Mouse (Mus musculus) thymus, postnatal 14 days (tissue): Measurements from ENCODE around the gene Med28.

Experiments used
- DNase-seq: peaks from one replicate; pipeline ENCODE4 v3.0.0; 2021

Gene Med28

DNA sequence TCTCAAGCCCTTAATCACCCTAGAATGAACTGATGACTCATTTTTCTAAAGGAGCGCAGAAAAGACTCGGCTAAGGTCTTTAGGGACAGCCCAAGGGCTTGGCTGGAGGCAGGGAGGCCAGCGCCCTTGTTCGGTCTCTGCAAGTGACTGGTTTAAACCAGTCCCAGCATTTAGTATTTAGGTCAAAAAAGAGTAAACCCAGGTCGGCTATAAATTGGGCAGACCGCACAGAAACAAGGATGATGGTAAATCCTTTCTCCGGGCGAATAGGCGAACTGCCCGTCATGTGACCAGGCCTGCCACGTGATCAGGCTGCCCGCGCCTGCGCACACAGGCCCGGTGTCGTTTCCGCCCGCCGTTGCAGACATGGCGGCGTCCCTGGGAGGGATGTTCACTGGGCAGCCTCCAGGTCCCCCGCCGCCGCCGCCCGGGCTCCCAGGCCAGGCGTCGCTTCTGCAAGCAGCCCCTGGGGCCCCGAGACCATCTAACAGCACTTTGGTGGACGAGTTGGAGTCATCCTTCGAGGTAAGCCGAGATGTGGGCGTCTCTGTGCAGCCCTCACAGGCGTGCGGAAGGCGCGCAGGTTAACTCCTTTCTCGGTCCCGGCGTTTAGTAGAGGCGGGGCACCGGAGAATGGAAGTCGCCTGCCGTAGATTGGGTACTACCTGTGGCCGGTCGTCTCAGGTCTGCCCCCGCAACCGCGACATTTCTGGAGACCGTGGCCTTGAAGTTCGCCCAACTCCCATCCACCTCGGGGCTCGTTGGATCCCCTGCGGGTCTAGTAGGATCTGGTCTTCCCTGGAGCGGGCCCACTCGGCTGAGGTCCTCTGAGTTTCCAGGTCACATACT, at the start of gene Med28:
Gene Med28, plus strand, starts transcription at position 270 of the 849 bp plus-strand sequence.
- peak; percentile 94 for DNase-seq

DNA sequence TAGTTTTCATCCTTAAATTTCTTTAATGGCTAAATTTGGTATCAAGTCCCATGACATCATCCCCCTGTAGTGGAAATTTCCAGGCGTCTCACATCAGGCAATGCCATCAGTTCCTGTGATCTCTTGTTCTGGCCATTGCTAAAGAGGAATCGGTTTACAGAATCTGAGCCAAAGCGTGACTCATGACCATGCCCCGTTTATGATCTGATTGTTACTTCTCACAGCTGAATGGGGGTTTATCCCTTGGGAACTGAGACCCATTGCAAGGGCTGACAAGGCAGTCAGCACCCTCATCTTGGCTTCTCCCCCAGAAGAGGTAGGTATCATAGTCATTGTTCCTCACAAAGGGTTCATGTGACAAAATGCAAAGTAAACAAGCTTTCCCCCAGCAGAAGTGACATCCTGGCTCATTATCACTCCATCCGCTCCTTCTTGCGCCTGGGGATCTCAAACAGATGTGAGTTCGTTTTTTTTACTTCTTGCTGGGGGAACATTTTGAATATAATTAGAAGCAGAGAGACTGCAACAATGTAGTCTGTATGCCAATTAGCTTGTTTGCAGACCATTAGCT, 47.1 kb upstream of the Med28 start:
- DNase-seq, result no peak

DNA sequence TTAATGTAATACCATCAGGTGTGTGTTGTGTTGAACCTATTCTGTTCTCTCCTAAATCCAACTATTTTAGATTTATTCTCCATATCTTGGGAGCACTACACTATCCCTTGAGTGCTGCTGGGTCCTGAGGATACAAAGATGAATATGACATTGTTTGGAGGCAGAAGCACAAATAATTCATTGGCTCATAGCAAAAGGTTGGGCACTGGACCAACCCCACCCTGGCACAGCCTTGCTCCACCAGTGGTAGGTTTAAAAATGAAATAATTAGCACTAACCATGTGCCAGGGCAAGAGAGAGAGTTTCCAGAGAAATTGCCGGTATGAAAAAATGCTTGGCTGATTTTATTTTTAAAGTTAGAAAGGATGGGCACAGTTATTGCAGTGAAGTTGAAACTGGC, 46.5 kb upstream of the Med28 start:
- no peak for DNase-seq

DNA sequence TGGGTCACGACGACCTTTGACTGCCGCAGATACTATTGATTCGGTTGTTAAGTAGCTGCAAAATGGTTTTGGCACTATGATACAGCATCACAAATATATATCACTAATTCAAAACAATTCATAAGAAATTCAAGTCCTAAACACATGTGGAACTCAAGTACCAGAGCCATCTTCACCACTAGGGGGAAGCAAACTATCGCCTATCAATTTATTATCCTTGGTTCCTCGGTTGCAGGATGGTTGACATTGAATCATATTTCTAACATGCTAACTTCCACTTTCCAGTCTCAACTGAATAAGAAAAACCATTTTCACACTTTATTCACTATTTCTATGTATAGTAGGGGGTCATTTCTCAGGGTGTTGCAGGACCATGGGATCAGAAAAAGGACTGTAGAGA, 45.8 kb upstream of the Med28 start:
- DNase-seq, result peak; percentile 57

DNA sequence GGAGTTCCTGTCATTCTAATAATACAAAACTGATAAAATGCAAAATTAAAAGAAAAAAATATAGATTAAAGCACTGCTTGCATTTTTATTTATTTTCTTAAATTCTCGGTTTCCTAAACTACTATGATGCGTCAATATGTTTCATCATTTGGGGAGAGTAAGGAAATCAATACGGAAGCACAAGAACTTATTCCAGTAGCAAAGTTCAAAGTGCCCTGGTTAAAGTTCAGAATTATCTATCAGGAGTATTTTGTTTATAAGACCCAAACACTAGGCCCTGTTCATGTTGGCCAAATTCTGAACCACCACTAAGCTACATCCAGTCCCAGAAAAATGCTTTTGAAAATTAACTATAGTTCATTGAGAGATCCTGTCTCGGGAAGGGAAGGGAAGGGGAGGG, 45.3 kb upstream of the Med28 start:
- DNase-seq, result no peak

- no peak for DNase-seq
These were observed 44.3 kb upstream of the Med28 start for GRCm38 (mm10) chr5:45475771-45476170.

DNA sequence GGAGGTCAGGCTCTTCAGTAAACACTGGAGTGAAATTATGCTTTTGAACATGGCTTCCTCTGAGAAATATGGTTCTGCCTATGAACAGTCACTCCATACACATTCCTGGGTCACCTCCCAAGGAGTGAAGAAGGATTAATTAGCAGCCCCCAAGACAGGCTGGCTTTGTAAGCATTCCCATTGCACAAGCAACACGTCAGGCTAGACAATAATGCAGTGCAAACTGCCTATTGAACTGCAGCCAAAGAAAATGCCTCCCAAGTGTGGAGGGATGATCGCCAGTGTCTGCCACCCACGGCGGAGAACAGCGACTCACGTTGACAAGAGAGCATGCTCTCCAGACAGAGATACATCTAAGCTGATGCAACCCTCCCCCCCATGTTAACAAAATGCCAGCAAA, 43.7 kb upstream of the Med28 start:
- no peak for DNase-seq

- no peak for DNase-seq
These were observed 42.4 kb upstream of the Med28 start for GRCm38 (mm10) chr5:45477601-45478000.

- no peak for DNase-seq
These were observed 40.0 kb upstream of the Med28 start for GRCm38 (mm10) chr5:45480066-45480465.

DNA sequence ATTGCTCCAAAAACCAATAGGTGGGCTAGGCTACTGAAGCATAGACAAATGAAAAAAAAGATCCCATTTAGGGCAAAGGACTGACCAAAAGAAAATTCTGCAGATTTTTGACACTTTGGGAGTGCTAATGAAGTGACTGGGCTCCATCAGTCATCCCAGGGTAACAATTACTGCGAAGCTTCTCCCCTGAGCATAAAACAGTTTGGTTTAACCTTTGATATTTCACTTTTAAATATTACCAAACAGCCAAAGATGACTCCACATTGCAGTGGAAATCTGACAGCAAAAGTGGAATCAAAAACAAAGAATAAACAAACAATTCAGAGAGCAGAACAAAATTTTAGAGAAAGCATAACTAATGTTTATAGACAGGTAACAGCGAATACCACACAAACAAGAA, 38.9 kb upstream of the Med28 start:
- DNase-seq, result no peak

GRCm38 (mm10) chr5:45482607-45483006, 37.4 kb upstream of the Med28 start:
- no peak for DNase-seq

DNA sequence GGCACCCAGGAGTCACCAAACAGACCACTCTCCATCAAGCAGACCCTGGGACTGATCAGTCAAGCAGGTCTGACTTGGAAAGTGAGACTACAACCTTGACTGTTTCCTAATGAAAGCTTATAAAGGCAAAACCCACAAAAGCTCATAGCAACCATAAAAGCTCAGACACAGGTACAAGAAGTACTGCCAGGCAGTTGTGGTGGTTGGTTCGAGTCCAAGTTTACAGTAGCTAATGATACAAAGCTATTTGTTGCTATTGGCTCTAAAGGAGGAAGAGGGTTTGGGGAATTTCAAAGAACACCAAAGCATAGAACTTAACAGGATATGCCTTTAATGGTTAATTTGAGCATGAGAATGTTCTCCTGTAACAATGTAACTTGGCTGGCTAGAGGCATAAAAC, 36.4 kb upstream of the Med28 start:
- DNase-seq, result no peak

GRCm38 (mm10) chr5:45491776-45492175, 28.3 kb upstream of the Med28 start:
- no peak for DNase-seq

- DNase-seq, result peak; percentile 99
These were observed 26.6 kb upstream of the Med28 start, which contains the start of gene Lap3 for GRCm38 (mm10) chr5:45493191-45494092. Gene Lap3, plus strand, starts transcription at chr5:45493374.

- no peak for DNase-seq
These were observed 25.8 kb upstream of the Med28 start for GRCm38 (mm10) chr5:45494093-45494755.

- no peak for DNase-seq
These were observed 24.5 kb upstream of the Med28 start for GRCm38 (mm10) chr5:45495429-45495975.

DNA sequence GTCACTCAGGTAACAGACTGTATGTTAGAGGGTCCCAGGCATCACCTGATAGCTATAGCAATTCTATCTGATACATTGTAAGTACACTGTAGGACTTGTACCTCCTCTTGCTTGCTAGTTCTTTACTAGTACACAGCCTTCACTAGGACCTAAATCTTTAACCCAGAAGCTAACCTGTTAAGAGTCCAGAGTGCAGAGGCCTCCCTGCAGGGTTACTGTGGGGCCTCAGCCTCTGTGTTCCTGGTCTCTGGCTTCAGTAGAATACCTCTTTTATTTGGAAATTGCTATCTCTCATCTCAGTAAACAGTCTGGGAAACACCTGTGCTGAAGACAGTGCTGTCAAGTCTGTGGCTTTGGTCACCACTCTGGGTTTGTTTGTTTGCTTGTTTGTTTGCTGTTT, 24.0 kb upstream of the Med28 start:
- no peak for DNase-seq

- no peak for DNase-seq
These were observed 23.6 kb upstream of the Med28 start for GRCm38 (mm10) chr5:45496479-45496878.

- no peak for DNase-seq
These were observed 23.0 kb upstream of the Med28 start for GRCm38 (mm10) chr5:45496930-45497550.

DNA sequence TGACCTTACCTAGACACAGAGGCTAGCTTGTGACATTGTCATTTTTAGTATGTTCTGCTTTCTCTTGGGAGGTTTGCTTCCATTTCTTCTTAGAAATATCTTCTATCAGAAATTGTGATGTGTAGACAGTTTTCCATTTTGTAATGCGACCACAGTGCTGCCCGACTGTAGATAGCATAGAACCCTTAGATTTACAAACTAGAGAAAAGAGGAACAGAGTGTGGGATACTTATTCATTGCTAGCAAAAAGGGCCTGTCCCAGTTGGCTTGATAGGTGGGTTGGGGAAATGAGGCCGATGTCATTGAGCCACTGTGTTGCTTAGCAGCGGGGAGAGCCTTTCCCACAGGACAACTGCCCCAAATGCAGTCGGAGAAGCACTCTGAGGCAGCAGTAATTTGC, 22.5 kb upstream of the Med28 start:
- DNase-seq, result no peak

GRCm38 (mm10) chr5:45510071-45510470, 10.0 kb upstream of the Med28 start:
- no peak for DNase-seq

GRCm38 (mm10) chr5:45512908-45513307, 7.1 kb upstream of the Med28 start:
- DNase-seq, result no peak
